Mouse (Mus musculus): ENCODE results near the gene Stk33. TPM values are rescaled to one million over a fixed set of nuclear protein-coding genes. Genes with fewer than 3 reads are reported as not detected.

Stk33 gene
- polyA plus RNA-seq, 1 experiment: 0.08 TPM

DNA sequence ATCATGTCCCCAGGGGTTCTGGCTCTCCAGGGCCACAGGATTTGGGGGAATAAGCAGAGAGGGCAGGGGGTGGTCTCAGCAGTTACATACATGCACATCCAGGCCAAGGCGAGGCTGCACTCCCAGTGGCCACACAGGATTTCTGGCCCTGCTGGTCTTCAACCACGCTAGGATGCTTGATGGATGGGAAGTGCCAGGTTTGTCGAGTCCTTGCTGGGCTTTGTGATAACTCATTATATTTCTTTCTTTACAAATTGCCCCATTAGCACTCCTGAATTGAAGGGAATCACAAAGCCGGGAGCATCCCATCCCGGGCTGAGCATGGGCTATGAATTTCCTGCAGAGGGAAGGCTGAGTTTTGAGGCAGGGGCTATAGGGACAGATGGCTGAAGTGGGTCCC lies 204.4 kb downstream of the Stk33 start:
- Histone ChIP-seq H3K27ac (ENCODE audit: insufficient read depth, low read depth, low read length) (no peak overlapping the region), H3K27me3 (replicated peaks; ENCODE audit: control insufficient read depth, insufficient read depth, low read length) (no peaks in the 10 kb centered on the region), H3K4me1 (ENCODE audit: control insufficient read depth, insufficient read depth, low read length) (no peaks in the 10 kb centered on the region), H3K4me3 (ENCODE audit: insufficient read depth, low read depth, low read length) (no peak overlapping the region), H3K36me3 (ENCODE audit: control insufficient read depth, insufficient read depth, low read length) (no peaks in the 10 kb centered on the region)
- 58% methylated on average over 5 of the region's 5 CpGs for WGBS
- DNase-seq: no peak
- TF ChIP-seq CTCF (conservative IDR thresholded peaks at IDR 0.05; ENCODE audit: insufficient read depth, insufficient read length, low read depth, low read length) (no peak), POLR2A (IDR thresholded peaks at IDR 0.05; ENCODE audit: low read depth, low read length) (no peak)

DNA sequence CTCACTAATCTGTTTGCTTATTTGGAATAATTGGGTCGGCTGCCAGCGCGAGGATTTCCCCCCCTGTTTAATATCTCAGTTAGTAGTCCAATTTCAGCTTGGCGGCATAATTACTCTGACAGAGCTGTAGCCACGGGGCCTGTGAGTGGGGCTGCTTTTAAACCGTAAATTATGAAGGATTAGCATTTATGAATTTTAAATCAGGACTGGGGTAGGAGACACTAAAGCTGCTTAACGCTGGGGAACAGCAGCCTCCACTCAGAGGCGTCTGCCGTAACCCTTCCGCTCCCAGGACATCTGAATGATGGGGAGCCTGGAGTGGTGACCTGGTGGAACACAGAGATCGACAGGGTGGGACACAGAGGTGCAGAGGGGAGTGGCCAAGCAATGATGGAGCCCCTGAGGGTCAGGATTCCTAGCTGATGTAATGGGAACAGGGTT lies 207.0 kb downstream of the Stk33 start:
- whole genome bisulfite sequencing: 52% methylated on average over 11 of the region's 11 CpGs
- Histone ChIP-seq H3K27me3 (replicated peaks; ENCODE audit: control insufficient read depth, insufficient read depth, low read length) (no peaks in the 10 kb centered on the region), H3K4me1 (ENCODE audit: control insufficient read depth, insufficient read depth, low read length) (no peaks in the 10 kb centered on the region), H3K27ac (ENCODE audit: insufficient read depth, low read depth, low read length) (no peak overlapping the region), H3K36me3 (ENCODE audit: control insufficient read depth, insufficient read depth, low read length) (no peaks in the 10 kb centered on the region), H3K4me3 (ENCODE audit: insufficient read depth, low read depth, low read length) (no peak overlapping the region)
- peak; percentile 27 for DNase-seq
- TF ChIP-seq CTCF (conservative IDR thresholded peaks at IDR 0.05; ENCODE audit: insufficient read depth, insufficient read length, low read depth, low read length) (no peak), POLR2A (IDR thresholded peaks at IDR 0.05; ENCODE audit: low read depth, low read length) (no peak)

DNA sequence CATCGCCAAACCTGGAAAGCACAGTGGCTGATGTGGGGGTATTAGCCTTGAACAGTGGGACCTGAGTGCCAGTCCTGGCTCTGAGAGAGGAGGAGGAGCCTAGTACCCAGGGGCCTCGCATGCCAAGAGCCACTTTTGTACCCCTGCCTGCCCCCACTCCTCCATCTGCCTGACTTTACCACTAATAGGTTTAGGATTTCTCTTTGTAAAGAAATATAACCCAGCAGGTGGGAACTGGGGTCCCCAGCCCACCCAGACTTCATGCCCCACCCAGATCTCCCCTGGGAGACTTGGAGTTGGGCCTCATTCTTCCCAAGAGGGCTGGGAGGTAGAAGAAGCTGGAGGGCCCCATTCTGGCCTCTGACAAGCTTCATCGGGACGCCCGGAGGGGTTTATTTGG lies 207.6 kb downstream of the Stk33 start:
- 77% methylated on average over 5 of the region's 5 CpGs for WGBS
- no peaks in the 10 kb centered on the region for H3K36me3 ChIP-seq (ENCODE audit: control insufficient read depth, insufficient read depth, low read length)
- no peak for DNase-seq
- no peaks in the 10 kb centered on the region for H3K27me3 ChIP-seq (replicated peaks; ENCODE audit: control insufficient read depth, insufficient read depth, low read length)
- H3K4me1 ChIP-seq (ENCODE audit: control insufficient read depth, insufficient read depth, low read length): no peaks in the 10 kb centered on the region
- H3K4me3 ChIP-seq (ENCODE audit: insufficient read depth, low read depth, low read length): no peak overlapping the region
- no peak overlapping the region for H3K27ac ChIP-seq (ENCODE audit: insufficient read depth, low read depth, low read length)
- TF ChIP-seq CTCF (conservative IDR thresholded peaks at IDR 0.05; ENCODE audit: insufficient read depth, insufficient read length, low read depth, low read length): no peak
- no peak for TF ChIP-seq POLR2A (IDR thresholded peaks at IDR 0.05; ENCODE audit: low read depth, low read length)

DNA sequence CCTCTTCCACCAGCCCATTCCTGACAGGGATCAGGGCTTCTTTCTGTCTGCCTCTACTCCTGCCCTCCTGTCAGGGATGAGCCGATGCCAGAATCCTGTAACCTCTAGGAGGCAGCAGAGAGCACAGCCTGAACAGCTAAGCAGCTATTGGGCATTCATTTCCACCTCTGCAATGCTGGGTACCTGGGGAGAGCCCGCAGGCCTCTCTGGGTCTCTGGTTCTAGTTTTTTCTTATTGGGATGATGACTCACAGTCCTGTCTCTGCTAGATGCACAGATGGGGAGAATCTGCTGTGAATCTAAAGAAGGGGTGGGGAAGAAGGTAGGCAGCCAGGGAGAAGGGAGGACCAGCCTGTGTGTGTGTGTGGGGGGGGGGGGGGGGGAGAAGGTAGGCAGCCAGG lies 208.1 kb downstream of the Stk33 start:
- Histone ChIP-seq H3K4me1 (ENCODE audit: control insufficient read depth, insufficient read depth, low read length) (no peaks in the 10 kb centered on the region), H3K27me3 (replicated peaks; ENCODE audit: control insufficient read depth, insufficient read depth, low read length) (no peaks in the 10 kb centered on the region), H3K36me3 (ENCODE audit: control insufficient read depth, insufficient read depth, low read length) (no peaks in the 10 kb centered on the region), H3K27ac (ENCODE audit: insufficient read depth, low read depth, low read length) (no peak overlapping the region), H3K4me3 (ENCODE audit: insufficient read depth, low read depth, low read length) (no peak overlapping the region)
- DNase-seq: peak; percentile 66
- WGBS: 13% methylated on average over 2 of the region's 2 CpGs
- TF ChIP-seq CTCF (conservative IDR thresholded peaks at IDR 0.05; ENCODE audit: insufficient read depth, insufficient read length, low read depth, low read length) (peak; percentile 78), POLR2A (IDR thresholded peaks at IDR 0.05; ENCODE audit: low read depth, low read length) (no peak)

Other genes with a start within 250 kb of the Stk33 start
- 0.03 and 0.04 TPM in 2 replicates for gene Trim66, start 69.1 kb upstream of the Stk33 start, polyA plus RNA-seq (2012; rRNA removed)
- gene Rpl27a, start 80.1 kb upstream of the Stk33 start, polyA plus RNA-seq (2012; rRNA removed): 278 and 374 TPM in 2 replicates